Mouse (Mus musculus): ENCODE results near the gene Elovl7. TPM values are rescaled to one million over a fixed set of nuclear protein-coding genes. Genes with fewer than 3 reads are reported as not detected.

Gene Elovl7
- polyA plus RNA-seq, 1 experiment, result 9.8 TPM

Other genes with a start within 250 kb of the Elovl7 start
- 42.2 and 49.2 TPM in 2 replicates for gene Smim15, start 170.0 kb upstream of the Elovl7 start, polyA plus RNA-seq (2012; rRNA removed)
- 38.4 and 38.6 TPM in 2 replicates for gene Ndufaf2, start 55.8 kb upstream of the Elovl7 start, polyA plus RNA-seq (2012; rRNA removed)
- 13.1 and 14.3 TPM in 2 replicates for gene Ercc8, start 55.7 kb upstream of the Elovl7 start, polyA plus RNA-seq (2012; rRNA removed)
- 0.38 and 0.53 TPM in 2 replicates for gene Depdc1b, start 101.9 kb downstream of the Elovl7 start, polyA plus RNA-seq (2012; rRNA removed)
- gene Pde4d, start 235.5 kb downstream of the Elovl7 start, polyA plus RNA-seq (2012; rRNA removed), result 40.3 and 43.7 TPM in 2 replicates

Data from frontal cortex, adult 2 months (tissue).